Mouse (Mus musculus) heart, embryonic 13.5 days (tissue): ENCODE measurements at regions not wholly inside any gene's neighbourhood (a gene's known extent, or its start where the extent isn't known, plus 50 kb on each side); places are given as distances from the start of the nearest gene placed in this dataset.

ENCODE experiments used
- ATAC-seq: fragments of 200-750 bp; cut with Nextera tagmentation; 2 replicates; pipeline ENCODE4 v1.8.0; 2017; ENCODE audit warnings: moderate TSS enrichment; ENCODE audit not compliant: insufficient number of reproducible peaks, low FRiP score, low TSS enrichment; ENCODE audit errors: extremely low read depth
- H3K27ac ChIP-seq: fragments of 300-500 bp; sonication (generic); replicated peaks from 2 replicates; pipeline ENCODE4 v1.5.1; 2015; ENCODE audit warnings: moderate library complexity, mild to moderate bottlenecking, inconsistent platforms
- H3K27me3 ChIP-seq: fragments of 300-500 bp; sonication (generic); replicated peaks from 2 replicates; pipeline ENCODE4 v1.6.1; 2015; ENCODE audit warnings: mild to moderate bottlenecking, inconsistent platforms
- H3K36me3 ChIP-seq: fragments of 300-500 bp; sonication (generic); 2 replicates; pipeline ENCODE4 v1.6.1; 2015; ENCODE audit warnings: mild to moderate bottlenecking, inconsistent platforms
- H3K4me1 ChIP-seq: fragments of 300-500 bp; sonication (generic); 2 replicates; pipeline ENCODE4 v1.6.1; 2015; ENCODE audit warnings: inconsistent platforms
- H3K4me2 ChIP-seq: fragments of 300-500 bp; sonication (generic); 2 replicates; pipeline ENCODE4 v1.6.1; 2015; ENCODE audit warnings: inconsistent platforms, mild to moderate bottlenecking, moderate library complexity
- H3K4me3 ChIP-seq: fragments of 300-500 bp; sonication (generic); 2 replicates; pipeline ENCODE4 v1.5.1; 2015; ENCODE audit warnings: moderate library complexity, mild to moderate bottlenecking, inconsistent platforms
- H3K9ac ChIP-seq: fragments of 300-500 bp; sonication (generic); 2 replicates; pipeline ENCODE4 v1.6.1; 2015; ENCODE audit warnings: inconsistent platforms, mild to moderate bottlenecking, moderate library complexity
- H3K9me3 ChIP-seq: fragments of 300-500 bp; sonication (generic); 2 replicates; pipeline ENCODE4 v1.6.1; 2016; ENCODE audit warnings: inconsistent platforms
- WGBS: fragments of 180-500 bp; shearing (Covaris S2); methylation state at CpG from one replicate; pipeline ENCODE4 v1.1.7; 2015; ENCODE audit warnings: mixed read lengths; 5-methylcytosine and 5-hydroxymethylcytosine counted together

DNA sequence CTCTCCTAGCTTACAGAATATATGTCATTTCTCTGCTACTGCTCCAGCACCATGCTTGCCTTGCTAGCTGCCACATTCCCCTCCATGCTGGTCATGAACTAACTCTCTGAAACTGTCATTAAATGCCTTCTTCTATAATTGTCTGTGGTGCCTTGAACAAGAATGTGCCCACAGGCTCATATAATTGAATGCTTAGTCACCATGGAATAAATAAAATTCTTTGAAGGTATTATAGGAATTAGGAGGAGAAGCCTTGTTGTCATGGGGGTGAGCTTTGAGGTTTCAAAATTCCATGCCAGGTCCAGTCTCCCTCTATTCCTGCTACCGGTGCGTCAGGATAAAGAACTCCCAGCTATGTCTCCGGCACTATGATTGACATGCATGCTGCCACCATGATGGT lies 171.9 kb downstream of the Atp6ap1l start:
- no peak overlapping the region for H3K4me3 ChIP-seq
- H3K4me2 ChIP-seq: no peak overlapping the region
- no peak overlapping the region for H3K27ac ChIP-seq
- 85% methylated on average over 3 of the region's 3 CpGs for WGBS
- no peak overlapping the region for H3K9ac ChIP-seq
- peaks cover 1% of the 10 kb centered on the region for H3K4me1 ChIP-seq
- H3K9me3 ChIP-seq: no peaks in the 10 kb centered on the region
- ATAC-seq: no peak
- H3K36me3 ChIP-seq: no peaks in the 10 kb centered on the region
- no peaks in the 10 kb centered on the region for H3K27me3 ChIP-seq

DNA sequence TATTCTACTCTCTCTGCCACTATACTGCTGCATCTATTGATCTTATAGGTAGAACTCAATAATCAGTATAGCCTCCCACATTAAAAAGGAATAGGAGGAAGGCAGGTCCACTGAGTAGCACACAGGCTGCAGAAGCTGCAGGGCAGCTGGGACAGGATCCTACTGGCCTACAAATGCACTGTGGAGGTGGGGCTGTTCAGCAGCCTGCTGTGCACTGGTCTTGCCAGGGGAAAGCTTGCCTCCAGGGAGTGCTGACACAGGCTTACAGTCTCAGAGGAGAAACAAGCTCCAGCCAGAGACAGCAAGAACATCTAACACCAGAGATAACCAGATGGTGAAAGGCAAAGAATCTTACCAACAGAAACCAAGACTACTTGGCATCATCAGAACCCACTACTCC lies 176.1 kb downstream of the Atp6ap1l start:
- Histone ChIP-seq H3K27ac (no peak overlapping the region), H3K9ac (no peak overlapping the region), H3K9me3 (no peaks in the 10 kb centered on the region), H3K4me2 (no peak overlapping the region), H3K27me3 (no peaks in the 10 kb centered on the region), H3K4me3 (no peak overlapping the region), H3K4me1 (peaks cover 19% of the 10 kb centered on the region), H3K36me3 (no peaks in the 10 kb centered on the region)
- no peak for ATAC-seq

DNA sequence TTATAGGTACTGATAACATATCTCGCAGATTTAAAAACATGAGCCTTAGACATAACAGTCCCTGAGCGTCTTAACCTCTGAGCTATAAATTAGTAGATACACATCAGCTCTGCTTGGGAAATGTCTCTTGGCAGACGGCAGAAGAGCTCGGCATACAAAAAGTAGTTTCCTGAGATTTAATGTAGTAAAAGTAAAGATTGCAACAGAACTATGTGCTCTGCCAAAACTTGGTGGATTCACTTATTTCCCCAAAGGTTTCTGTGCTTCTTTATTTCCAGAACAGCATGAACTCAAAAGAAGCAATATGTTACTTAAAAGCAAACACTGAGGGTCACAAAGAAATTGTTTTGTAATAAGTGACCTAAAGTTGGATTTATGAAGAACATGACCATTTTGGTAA lies 177.3 kb downstream of the Atp6ap1l start:
- H3K4me2 ChIP-seq: no peak overlapping the region
- H3K27me3 ChIP-seq: no peaks in the 10 kb centered on the region
- H3K9me3 ChIP-seq: no peaks in the 10 kb centered on the region
- WGBS: 64% methylated on average over 4 of the region's 4 CpGs
- no peak overlapping the region for H3K27ac ChIP-seq
- no peak overlapping the region for H3K4me3 ChIP-seq
- no peaks in the 10 kb centered on the region for H3K36me3 ChIP-seq
- peaks cover 22% of the 10 kb centered on the region for H3K4me1 ChIP-seq
- ATAC-seq: no peak
- no peak overlapping the region for H3K9ac ChIP-seq

DNA sequence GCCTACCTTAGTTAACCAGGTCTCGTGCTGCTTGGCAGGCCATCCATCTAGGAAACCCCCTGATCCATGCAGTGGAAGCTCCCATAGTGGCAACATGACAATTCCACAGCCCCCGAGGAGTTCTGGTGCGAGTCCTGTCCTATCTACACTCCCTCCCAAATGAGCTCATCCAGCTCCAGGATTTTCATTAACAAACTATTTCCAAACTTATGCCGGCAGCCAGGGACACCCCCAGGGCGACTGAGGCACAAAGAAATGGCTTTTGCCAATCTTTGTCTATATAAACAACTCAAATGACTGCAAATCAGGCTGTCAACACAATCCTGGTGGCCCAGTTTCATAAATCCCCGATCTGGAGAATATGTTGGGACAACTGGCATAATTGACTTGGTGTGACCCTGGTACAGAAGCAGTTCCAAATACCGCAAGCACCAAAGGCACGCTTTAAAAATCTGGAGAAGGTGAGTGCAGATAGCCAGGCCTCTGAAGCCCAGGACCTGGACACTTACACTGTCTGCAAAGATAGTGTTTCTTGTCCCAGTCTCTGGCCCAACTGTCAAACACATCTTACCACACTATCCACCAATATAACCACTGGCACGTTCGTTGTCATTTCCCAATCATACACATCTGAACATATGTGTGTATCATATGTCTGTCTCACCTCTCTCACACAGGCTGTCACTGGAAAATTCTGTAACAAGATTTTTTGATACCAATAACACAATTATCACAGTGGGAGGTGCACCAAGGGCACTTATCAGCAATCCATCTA lies 179.9 kb downstream of the Atp6ap1l start:
- peak overlapping the region; percentile 26; the same call in 1 of the 2 replicates for H3K27ac ChIP-seq
- H3K4me1 ChIP-seq: peaks cover 22% of the 10 kb centered on the region
- no peak overlapping the region for H3K4me3 ChIP-seq
- no peak for ATAC-seq
- 64% methylated on average over 10 of the region's 10 CpGs for WGBS
- H3K9me3 ChIP-seq: no peaks in the 10 kb centered on the region
- no peaks in the 10 kb centered on the region for H3K27me3 ChIP-seq
- H3K4me2 ChIP-seq: no peak overlapping the region
- H3K9ac ChIP-seq: no peak overlapping the region
- no peaks in the 10 kb centered on the region for H3K36me3 ChIP-seq

DNA sequence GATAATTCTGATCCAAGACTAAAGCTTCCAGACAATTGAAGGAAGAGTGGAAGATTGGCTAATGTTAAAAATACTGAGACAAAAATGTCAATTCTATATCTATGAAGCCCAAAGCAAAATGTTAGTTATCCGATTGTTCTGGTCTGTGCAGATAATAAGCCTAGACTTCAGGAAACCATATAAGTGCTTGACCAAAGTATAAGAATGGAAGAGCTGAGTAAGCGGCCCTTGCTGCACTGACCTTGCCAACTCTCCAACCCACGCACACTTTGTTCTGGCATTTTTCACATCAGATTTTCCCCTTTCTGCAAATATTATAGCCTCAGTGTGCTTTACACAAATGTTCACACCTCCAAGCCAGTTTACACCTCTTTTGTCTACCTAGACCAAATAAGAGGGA lies 180.6 kb downstream of the Atp6ap1l start:
- Histone ChIP-seq H3K4me1 (peaks cover 22% of the 10 kb centered on the region), H3K9me3 (no peaks in the 10 kb centered on the region), H3K27me3 (no peaks in the 10 kb centered on the region), H3K9ac (no peak overlapping the region), H3K4me2 (no peak overlapping the region), H3K27ac (peak overlapping the region; percentile 26; the same call in 1 of the 2 replicates), H3K36me3 (no peaks in the 10 kb centered on the region), H3K4me3 (no peak overlapping the region)
- 73% methylated on average over 3 of the region's 3 CpGs for WGBS
- no peak for ATAC-seq

DNA sequence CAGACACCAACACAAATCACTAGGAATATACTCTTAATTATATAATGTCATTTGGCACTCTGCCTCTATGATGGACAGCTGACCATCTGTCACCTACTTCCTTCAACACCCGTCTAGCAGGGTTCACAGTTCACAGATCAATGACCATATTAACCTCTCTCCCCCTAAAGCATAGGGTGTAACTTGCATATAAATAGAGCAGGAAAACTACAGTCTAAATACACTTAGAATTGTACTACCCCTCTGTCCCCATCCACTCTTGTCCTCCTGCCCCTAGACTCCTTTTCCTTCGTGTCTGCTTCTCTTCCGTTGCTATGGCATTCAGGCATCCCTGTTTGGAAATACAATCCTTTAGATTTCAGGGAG lies 181.6 kb downstream of the Atp6ap1l start:
- no peak overlapping the region for H3K9ac ChIP-seq
- no peak for ATAC-seq
- no peak overlapping the region for H3K27ac ChIP-seq
- no peak overlapping the region for H3K4me3 ChIP-seq
- no peak overlapping the region for H3K4me2 ChIP-seq
- no peaks in the 10 kb centered on the region for H3K36me3 ChIP-seq
- 68% methylated on average over 3 of the region's 3 CpGs for WGBS
- H3K9me3 ChIP-seq: no peaks in the 10 kb centered on the region
- H3K27me3 ChIP-seq: no peaks in the 10 kb centered on the region
- H3K4me1 ChIP-seq: peaks cover 22% of the 10 kb centered on the region

DNA sequence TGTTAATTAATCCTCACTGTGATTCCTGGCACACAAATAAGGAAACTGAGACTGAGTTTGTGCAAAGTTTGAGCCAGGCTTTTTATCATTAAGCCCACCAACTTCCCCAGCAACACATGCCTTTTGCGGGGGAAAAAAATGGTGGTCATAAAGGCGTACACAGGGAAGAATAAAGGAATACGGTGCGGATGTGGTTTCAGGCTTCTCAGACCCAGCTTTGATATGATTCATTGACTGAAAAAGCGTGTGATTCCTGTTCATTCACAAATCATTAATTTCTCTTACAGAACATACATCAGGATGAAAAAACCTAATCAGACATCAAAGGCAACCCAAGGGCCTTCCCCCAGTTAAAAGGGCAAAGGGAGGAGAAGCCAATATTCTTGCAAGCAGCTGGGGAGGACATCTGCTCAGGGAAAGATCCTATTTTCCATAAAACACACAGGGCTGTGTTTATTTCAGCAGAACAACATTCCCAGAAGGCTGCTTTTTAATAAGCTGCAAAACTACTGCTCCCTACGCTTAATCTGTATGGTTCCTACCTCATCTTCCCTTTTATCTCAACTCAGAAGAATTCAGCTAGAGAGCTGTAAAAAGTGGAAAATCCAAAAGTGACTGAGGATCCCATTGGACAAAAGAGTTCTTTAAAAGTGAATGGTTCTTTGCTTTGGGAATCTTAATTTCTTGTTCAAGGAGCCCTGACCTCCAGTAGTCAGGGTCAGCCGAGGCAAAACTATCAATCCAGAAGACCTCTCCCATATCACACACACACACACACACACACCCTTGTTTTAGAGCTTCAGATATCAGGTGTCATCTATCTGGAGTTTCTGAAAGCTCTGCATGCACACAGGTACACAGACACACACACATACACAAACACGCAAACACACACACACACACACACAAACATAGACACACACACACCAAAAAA lies 182.3 kb downstream of the Atp6ap1l start:
- no peak overlapping the region for H3K27ac ChIP-seq
- H3K4me1 ChIP-seq: peaks cover 22% of the 10 kb centered on the region
- no peak for ATAC-seq
- H3K36me3 ChIP-seq: no peaks in the 10 kb centered on the region
- no peaks in the 10 kb centered on the region for H3K9me3 ChIP-seq
- 76% methylated on average over 8 of the region's 8 CpGs for WGBS
- H3K27me3 ChIP-seq: no peaks in the 10 kb centered on the region
- no peak overlapping the region for H3K4me3 ChIP-seq
- no peak overlapping the region for H3K9ac ChIP-seq
- H3K4me2 ChIP-seq: no peak overlapping the region

DNA sequence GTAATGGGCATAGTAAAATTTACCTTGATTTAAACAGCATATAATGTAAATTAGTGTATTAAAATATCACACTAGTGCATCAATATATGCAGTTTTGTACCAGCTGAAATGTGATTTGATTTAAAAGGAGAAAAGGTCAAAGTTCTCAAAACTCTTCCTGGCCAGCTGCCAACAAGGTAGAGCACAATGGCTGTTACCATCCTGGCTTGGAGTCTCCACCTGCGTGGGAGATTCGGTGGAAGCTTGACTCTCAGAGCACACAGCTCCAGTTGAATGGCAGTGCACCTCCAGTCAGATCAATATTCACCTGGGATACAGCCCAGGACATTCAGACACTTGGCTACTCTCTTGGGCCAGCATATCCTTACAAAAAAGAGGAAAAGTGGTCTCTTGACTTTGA lies 220.8 kb downstream of the Atp6ap1l start:
- H3K4me1 ChIP-seq: no peaks in the 10 kb centered on the region
- no peaks in the 10 kb centered on the region for H3K36me3 ChIP-seq
- H3K9me3 ChIP-seq: no peaks in the 10 kb centered on the region
- no peak overlapping the region for H3K4me3 ChIP-seq
- WGBS: 78% methylated on average over 2 of the region's 2 CpGs
- H3K4me2 ChIP-seq: no peak overlapping the region
- no peaks in the 10 kb centered on the region for H3K27me3 ChIP-seq
- no peak for ATAC-seq
- no peak overlapping the region for H3K9ac ChIP-seq
- no peak overlapping the region for H3K27ac ChIP-seq

DNA sequence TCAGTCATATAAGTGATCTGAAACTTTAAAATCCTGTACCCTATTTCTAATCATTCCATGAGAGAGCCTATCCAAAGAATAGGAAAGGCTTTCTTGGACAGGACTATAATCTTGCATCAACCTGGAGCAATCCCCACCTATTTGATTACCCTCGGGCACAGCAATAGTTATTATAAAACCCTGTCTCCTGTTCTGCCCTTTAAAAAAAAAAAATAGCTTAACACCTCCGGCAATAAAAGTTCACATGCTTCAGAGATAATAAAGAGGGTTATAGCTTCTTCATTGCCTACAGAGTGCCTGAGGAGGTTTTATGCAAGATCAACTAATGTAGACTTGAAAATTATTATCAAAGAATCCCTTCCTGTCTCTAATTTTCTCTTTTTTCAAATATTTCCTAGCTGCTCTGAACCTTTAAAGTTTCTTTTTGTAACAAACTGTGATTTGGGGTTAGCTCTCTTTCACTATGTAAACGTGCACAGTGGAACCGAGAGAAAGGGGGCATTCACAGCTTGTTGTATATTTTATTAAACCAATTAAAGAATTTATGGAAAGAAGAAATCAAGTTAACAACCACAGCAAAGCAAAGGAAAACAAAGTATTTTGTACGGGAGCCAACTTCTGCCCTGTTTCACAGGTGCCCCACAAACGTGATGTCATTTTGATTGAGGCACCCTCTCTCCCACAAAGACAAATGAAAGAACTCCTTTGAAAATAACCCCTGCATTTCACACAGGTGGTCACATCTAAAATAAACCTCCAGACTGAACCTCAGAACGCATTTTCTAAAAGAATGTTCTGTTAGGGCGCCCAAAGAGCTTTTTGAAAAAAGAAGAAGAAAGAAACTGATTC lies 225.8 kb downstream of the Atp6ap1l start:
- H3K9me3 ChIP-seq: no peaks in the 10 kb centered on the region
- WGBS: 65% methylated on average over 8 of the region's 8 CpGs
- H3K4me2 ChIP-seq: no peak overlapping the region
- H3K27ac ChIP-seq: no peak overlapping the region
- no peaks in the 10 kb centered on the region for H3K36me3 ChIP-seq
- no peak for ATAC-seq
- no peaks in the 10 kb centered on the region for H3K4me1 ChIP-seq
- no peak overlapping the region for H3K4me3 ChIP-seq
- H3K9ac ChIP-seq: no peak overlapping the region
- no peaks in the 10 kb centered on the region for H3K27me3 ChIP-seq

DNA sequence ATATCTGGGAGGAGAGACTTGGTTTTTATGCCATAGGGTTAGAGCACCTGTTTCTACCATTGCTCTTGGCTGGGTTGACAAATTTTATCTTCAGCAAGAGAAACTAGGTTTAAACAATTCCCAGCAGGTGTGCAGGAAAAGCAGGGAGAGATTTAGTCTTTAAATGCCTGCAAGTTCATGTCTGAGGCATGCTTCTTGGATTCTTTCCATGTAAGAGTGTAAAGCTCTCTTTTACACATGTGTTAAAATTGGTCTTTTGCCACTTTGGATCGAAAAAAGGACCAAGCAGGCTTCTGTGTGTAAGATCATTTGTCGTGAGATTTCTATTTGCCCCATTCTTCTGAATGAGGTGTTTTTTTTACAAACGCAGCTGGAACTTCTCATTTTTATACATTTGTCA lies 231.3 kb downstream of the Atp6ap1l start:
- Histone ChIP-seq H3K9me3 (no peaks in the 10 kb centered on the region), H3K27ac (no peak overlapping the region), H3K4me2 (no peak overlapping the region), H3K4me3 (no peak overlapping the region), H3K27me3 (no peaks in the 10 kb centered on the region), H3K9ac (no peak overlapping the region), H3K4me1 (no peaks in the 10 kb centered on the region), H3K36me3 (no peaks in the 10 kb centered on the region)
- 56% methylated on average over 3 of the region's 3 CpGs for WGBS
- ATAC-seq: no peak

DNA sequence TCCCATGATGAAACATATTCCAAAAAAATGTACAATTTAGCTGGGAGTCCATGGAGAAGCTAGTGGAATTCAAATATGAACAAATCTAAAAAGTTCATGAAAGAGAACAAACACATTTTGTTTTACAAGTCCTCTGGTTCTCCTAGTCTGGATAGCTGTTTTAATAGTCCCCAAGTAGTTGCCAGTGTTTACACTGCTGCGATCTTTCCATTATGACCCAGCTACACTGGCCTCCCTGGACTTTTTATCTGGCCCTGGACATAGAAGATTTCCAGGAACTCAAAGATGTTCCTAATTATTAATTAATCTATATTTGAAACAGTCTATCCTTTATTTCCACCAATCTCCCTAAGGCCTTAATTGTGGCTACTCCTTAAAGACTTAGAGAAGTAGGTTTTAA lies 232.1 kb downstream of the Atp6ap1l start:
- ATAC-seq: no peak
- Histone ChIP-seq H3K9me3 (no peaks in the 10 kb centered on the region), H3K9ac (no peak overlapping the region), H3K4me1 (no peaks in the 10 kb centered on the region), H3K27me3 (no peaks in the 10 kb centered on the region), H3K4me2 (no peak overlapping the region), H3K4me3 (no peak overlapping the region), H3K36me3 (no peaks in the 10 kb centered on the region), H3K27ac (no peak overlapping the region)
- WGBS: 81% methylated on average over 1 of the region's 1 CpGs
